Mouse (Mus musculus): ENCODE data around the gene Psg16.
A peak's percentile ranks its signal among the peaks of the same experiment; 100 is the strongest.

Gene Psg16

GRCm38 (mm10) chr7:17073904-17074615 lies at the start of gene Psg16:
TSS of gene Psg16 (plus strand) at chr7:17074040.
- DNase-seq (ENCODE audit: low spot score in 2 of 2) = peak in 1 of 2 experiments; percentile 53

DNA sequence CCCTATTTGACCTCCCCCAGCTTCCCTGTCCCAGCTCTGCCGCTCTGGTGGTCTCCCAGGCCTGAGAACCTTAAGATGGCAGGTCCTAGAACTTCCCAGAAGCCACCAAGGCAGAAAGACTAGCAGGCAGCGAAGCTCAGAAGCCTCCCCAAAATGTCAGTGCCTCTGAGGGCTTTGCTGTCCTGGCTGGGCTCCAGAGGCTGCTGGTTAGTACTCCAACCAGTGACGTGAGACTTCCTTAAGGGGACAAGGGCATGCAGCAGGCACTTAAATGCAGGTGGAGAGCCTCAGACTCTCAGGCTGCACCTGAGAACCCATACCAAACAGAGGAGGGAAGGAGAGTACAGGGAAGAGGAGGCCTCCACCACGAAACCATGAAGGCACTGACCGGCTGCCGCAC lies 49.7 kb upstream of the Psg16 start:
- no peak for DNase-seq (ENCODE audit: low spot score in 2 of 2)

- DNase-seq (ENCODE audit: low spot score in 2 of 2) = no peak
Measured at GRCm38 (mm10) chr7:17024814-17025504, 48.9 kb upstream of the Psg16 start.

- DNase-seq (ENCODE audit: low spot score in 2 of 2) = no peak
Measured at GRCm38 (mm10) chr7:17025505-17025894, 48.3 kb upstream of the Psg16 start.

DNA sequence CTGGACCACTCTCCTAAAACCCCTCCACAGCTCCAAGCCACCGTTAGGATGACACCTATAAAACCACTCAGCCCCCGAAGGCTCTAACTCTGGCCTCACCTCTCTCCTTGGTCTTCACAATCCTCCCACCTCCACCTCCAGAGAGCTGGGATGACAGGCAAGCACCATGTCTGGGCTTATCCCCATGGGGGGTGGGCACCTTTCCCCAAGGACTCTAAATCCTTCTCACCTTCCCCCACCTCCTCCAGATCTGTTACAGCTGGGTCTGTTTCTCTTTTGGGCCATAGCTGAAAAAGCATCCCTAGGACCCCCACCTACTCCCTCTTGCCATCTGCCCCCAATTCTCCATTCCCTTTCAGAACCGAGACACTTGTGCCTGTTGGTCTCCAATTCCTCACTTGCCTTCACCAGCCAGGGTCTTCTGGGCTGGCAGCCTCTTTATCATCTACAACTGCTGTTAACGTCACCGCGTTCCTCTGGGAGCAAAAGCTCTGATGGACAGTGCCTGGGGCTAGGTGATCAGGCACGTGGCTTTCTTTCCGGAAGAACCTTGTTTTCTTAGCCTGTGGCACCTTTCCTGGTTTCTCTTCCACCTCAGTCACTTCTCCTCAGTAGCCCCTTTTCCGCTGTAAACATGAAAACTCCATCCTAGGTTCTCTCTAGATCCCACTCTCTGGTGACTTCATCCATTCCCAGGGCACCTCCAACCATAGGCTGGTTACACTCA lies 47.8 kb upstream of the Psg16 start:
- DNase-seq (ENCODE audit: low spot score in 2 of 2) = no peak

DNA sequence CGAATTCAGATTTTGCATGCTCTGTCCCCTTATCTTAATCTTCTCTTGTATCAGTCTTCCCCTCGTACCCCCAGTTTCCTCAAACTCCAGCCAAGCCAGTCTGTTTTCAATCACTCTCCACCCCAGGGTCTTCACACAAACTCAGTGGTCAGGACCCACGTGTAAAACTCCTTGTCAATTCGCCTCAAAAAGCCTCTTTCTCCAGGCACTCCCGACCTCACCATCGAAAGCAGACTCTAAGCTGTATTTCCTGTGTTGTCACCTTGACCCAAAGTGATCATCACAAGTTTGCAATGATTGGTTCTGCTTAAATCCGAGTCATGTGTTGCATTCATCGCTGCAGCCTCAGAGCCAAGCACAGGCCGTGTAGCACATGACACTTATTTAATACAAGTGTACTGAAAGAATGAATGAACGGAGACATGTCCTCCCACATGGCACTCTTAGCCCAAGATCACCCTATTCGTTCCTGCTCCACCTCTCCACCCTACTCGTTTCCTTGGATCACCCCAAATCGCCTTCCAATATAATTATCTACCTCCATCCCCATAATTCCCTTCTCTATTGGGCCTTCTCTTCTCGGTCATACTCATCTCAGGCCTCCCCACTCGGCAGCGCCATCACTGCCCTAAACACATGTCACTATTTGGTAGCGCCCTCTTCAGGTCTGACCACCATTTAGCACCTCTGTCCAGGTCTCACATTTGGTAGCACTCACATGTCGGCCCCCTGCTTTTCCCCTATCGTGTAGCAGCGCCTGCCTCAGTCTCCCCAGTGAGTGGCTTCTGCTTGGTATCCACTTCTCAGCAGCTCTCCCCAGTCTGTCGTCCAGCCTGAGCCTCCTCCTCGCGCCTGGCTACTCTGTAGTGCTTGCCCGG lies 46.9 kb upstream of the Psg16 start:
- DNase-seq (ENCODE audit: low spot score in 2 of 2) = peak in 1 of 2 experiments; percentile 70

DNA sequence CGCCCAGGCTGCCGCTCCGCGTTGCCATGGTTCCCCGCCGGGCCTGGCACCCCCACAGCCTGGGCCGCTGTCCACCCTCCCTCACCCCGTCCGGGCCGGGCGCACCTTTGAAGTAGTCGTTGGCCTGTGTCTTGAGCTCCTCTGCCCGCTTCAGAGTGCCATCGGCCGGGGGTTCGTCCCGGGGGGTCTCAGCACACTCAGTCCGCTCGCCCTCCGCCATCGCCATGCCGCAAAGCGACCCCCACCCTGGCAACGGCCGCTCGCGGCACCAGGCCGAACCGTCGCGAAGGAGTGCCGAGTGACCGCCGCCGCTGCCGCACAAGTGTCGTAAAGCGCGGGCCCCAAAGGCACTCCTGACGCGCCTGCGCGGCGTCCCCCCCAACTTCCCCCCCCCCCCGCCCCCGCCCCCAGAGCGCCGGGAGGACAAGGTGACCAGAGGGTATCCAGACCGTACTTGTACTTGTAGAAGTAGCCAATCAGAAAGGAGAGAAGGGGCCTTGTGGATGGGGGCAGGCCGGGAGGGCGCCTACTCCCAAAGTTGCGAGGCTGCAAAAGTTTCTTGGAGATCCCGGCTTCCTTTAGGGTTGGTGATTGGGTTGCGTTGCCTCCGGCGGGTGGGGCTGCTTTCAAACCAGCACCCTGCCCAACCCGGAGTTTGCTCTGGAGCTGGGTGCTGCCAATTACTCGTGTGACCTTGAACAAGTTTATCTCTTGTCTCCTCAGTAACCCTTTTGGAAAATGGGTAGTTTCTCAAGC lies 46.1 kb upstream of the Psg16 start, which contains the start of gene Ppp5c:
Gene Ppp5c (minus strand): TSS at position 337 of the 756 bp plus-strand sequence.
- DNase-seq (ENCODE audit: low spot score in 2 of 2) = peak; percentile 83

GRCm38 (mm10) chr7:17028923-17029322 lies 44.9 kb upstream of the Psg16 start:
- DNase-seq (ENCODE audit: low spot score in 2 of 2) = no peak

DNA sequence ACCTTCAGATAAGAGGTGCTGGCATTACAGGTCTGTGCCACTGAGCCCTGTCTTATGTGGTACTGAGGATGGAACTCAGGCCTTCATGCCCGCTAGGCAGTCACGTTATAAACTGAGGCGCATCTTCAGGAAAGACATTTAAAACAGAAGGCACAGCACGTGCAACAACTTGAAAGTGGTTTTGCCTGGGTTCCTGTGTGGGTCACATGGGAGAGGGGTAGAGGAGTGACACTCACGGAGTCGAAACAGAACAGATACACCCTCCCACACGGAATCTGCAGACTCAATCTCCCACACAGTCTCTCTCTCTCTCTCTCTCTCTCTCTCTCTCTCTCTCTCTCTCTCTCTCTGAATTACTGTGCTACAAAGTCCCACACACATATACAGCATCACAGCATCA lies 43.6 kb upstream of the Psg16 start:
- DNase-seq (ENCODE audit: low spot score in 2 of 2) = no peak

- no peak for DNase-seq (ENCODE audit: low spot score in 2 of 2)
Measured at GRCm38 (mm10) chr7:17038018-17038695, 35.7 kb upstream of the Psg16 start.

DNA sequence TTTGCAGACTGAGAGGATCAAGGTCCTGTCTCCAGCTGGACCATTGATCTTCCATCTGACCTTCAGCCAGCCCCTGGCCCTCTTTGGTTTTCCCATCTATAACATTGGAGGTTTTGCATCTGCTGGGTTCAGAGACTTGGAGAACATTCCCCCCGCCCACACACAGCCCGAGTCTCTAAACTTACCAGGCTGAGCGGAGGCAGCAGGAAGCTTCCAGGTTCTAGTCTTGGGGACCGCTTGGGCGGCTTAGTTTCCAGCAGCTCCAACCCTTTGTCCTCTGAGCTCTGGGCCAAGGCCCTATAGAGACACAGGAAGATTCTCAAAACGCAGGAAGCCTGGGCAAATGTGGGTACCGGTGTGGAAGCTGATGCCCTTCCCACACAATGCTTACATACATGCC lies 34.5 kb upstream of the Psg16 start:
- no peak for DNase-seq (ENCODE audit: low spot score in 2 of 2)

GRCm38 (mm10) chr7:17045743-17046142 lies 28.1 kb upstream of the Psg16 start:
- peak in 1 of 2 experiments; percentile 54 for DNase-seq (ENCODE audit: low spot score in 2 of 2)

DNA sequence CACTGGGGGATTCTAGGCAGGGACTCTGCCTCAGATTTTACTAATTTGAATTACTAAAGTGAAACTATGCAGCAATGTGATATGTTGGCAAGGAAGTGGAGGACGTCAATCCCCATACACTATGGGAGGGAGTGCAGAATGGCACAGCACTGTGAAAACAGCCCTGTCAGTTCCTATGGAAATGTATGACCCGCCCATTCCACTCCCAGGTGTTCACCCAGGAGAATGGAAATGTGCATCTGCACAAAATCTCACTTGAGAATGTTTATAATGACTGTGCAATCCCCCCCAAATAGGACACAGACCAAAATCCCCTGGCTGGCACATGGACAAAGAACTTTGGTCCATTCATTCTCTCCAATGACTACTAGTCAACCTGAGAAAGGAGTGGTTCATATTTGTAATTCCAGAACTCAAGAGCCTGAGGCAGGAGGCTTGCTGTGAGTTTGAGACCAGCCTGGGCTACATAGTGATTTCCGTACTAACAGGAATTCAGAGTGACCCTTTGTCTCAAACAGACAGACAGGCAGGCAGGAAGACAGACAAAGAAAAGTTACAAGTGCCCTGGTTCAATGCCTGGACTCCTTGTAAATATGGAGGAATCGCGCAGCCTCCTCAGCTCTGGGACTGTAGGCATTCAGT lies 26.7 kb upstream of the Psg16 start:
- DNase-seq (ENCODE audit: low spot score in 2 of 2) = no peak

DNA sequence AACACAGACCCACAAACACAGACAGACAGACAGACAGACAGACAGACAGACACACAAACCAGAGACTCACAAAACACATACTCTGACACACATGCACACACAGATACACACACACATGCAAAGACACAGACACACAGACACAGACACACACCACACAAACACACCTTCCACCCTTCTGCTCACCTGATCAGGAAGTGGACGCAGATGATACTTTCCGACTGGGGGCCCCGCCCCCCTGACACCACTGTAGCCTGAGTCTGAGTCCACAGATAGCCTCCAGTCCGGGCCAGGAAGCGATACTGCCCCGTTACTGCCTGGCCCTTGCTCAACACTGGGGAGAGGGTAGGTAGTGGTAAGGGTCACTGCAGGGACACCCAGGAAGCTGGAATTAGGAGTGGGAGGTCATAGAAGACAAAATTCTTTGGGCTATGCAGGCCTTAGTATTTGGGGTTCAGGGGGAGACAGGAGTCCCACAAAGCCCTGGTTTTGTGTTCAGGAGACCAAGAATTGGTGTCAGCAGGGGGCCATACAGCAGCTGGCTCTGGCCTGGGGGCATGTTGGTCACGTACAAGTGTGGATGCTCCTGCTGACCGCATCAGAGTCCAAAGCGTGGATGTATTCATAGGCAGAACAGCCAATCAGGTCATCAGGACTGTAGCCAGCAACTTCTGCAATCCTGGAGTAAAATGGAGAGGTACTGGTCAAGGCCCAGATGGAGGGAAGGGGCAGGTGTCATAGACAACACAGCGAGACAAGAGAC lies 25.2 kb upstream of the Psg16 start:
- no peak for DNase-seq (ENCODE audit: low spot score in 2 of 2)

GRCm38 (mm10) chr7:17050491-17050890 lies 23.3 kb upstream of the Psg16 start:
- DNase-seq (ENCODE audit: low spot score in 2 of 2) = no peak

DNA sequence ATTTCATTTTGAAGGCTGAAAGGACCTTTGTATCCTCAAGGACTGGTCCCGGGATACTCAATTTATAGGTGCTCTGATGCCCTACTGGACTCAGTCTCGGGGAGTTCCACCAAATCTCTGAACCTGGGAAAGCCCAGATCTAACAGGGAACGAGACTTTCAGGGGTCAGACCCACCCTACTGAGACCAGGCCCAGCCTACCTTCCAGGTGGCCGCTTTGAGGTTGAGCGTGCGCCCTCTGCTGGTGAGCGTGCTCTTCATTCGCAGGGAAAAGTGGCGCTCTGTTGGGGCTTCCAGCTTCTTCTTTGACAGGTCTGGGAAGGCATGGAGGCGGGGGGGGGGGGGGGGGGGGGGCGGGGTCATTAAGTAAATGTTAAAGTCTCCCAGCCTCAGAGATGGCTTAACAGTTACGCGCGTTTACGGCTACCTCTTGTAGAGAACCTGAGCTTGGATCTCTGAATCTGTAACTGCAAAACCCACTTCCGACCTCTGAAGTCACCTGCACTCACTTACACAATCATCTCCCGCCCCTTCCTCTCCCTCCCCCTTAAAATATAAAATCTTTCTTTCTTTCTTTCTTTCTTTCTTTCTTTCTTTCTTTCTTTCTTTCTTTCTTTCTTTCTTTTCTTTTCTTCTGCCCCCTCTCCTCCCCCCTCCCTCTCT lies 22.8 kb upstream of the Psg16 start:
- DNase-seq (ENCODE audit: low spot score in 2 of 2) = peak in 1 of 2 experiments; percentile 63

- DNase-seq (ENCODE audit: low spot score in 2 of 2) = no peak
Measured at GRCm38 (mm10) chr7:17054325-17054989, 19.4 kb upstream of the Psg16 start.
